Mouse (Mus musculus): Measurements from ENCODE around the gene Orm2.
A peak's percentile ranks its signal among the peaks of the same experiment; 100 is the strongest.

The Orm2 gene

DNA sequence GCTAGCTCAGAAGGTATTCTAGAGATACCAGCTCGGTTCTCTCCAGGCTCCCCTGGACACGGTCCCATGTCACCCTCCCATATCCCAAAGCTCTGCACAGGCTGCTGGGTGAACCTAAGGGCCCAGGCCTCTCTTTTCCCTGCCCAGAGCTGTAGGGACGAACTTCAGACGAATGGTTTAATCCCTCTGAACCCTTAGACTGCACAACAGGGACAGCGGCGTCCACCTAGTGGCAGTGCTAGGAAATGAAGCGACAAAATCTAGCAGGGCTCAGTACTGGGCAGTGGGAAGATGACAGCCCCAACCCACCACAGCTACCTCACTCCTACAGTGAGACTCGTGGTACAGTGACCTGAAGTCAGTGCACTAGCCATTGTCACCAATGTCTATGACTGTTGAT lies 46.4 kb downstream of the Orm2 start:
- peak; percentile 83 for DNase-seq

DNA sequence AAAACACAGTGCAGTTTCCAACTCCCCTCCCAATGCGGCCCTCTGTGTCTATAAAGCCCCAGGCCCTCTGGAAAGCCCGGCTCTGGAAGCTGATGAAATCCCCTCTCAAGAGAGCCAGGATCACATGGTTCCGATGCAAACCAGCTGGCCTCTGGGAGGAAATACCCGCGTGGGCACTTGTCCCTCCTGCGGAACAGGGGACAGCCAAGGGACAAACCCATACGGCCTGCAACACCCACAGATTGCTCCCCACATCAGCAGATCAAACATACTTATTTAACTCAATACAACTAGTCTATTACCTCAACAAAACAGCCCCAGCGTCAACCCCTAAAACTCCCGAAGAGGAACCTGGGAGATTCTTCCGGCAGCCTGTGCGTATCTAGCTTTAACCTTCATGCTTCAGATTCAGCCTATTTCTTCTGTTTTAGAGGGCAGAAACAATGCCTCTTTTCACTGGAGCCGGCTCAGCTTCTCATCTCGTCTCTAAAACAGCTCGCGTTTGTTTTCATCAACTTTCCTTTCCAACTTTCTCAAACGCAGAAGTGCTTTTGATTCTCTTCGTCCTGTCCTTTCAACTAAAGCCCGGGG lies 47.2 kb downstream of the Orm2 start:
- peak; percentile 74 for DNase-seq

GRCm38 (mm10) chr4:63409908-63410582 lies 47.8 kb downstream of the Orm2 start:
- DNase-seq: peak; percentile 84

- peak; percentile 98 for DNase-seq
These were observed 48.3 kb downstream of the Orm2 start for GRCm38 (mm10) chr4:63410583-63410934.

- no peak for DNase-seq
These were observed 49.0 kb downstream of the Orm2 start for GRCm38 (mm10) chr4:63411222-63411621.

GRCm38 (mm10) chr4:63414951-63415350 lies 52.7 kb downstream of the Orm2 start:
- DNase-seq: no peak
